Mouse (Mus musculus): ENCODE measurements around the gene A530032D15Rik. TPM values are rescaled to one million over a fixed set of nuclear protein-coding genes. Genes with fewer than 3 reads are reported as not detected.
"Not testable (repeated sequence)": the region's sequence is repeated elsewhere in the genome, so short reads cannot be mapped to it uniquely, and the experiment has no call there.

Gene A530032D15Rik
- total RNA-seq, 2 experiments from 2014 or later, result 0.90 TPM; not detected in 1

- DNase-seq (ENCODE audit: low spot score in 2 of 2); H3K4me3 ChIP-seq; H3K27ac ChIP-seq: not testable (repeated sequence)
Measured at GRCm38 (mm10) chr1:85086211-85086610, 23.4 kb downstream of the A530032D15Rik start.

- not testable (repeated sequence) for H3K27ac ChIP-seq; DNase-seq (ENCODE audit: low spot score in 2 of 2); H3K4me3 ChIP-seq
Measured at GRCm38 (mm10) chr1:85084803-85085202, 24.9 kb downstream of the A530032D15Rik start.

- H3K27ac ChIP-seq; DNase-seq (ENCODE audit: low spot score in 2 of 2); H3K4me3 ChIP-seq: not testable (repeated sequence)
Measured at GRCm38 (mm10) chr1:85073099-85073498, 36.6 kb downstream of the A530032D15Rik start.

GRCm38 (mm10) chr1:85071690-85072089 lies 38.0 kb downstream of the A530032D15Rik start:
- H3K4me3 ChIP-seq; H3K27ac ChIP-seq; DNase-seq (ENCODE audit: low spot score in 2 of 2): not testable (repeated sequence)

- DNase-seq (ENCODE audit: low spot score in 2 of 2); H3K27ac ChIP-seq; H3K4me3 ChIP-seq: not testable (repeated sequence)
Measured at GRCm38 (mm10) chr1:85035801-85036200, 73.9 kb downstream of the A530032D15Rik start.

- DNase-seq (ENCODE audit: low spot score in 2 of 2); H3K27ac ChIP-seq; H3K4me3 ChIP-seq: not testable (repeated sequence)
Measured at GRCm38 (mm10) chr1:85034394-85034793, 75.3 kb downstream of the A530032D15Rik start.

GRCm38 (mm10) chr1:85033616-85034015 lies 76.0 kb downstream of the A530032D15Rik start:
- not testable (repeated sequence) for H3K27ac ChIP-seq; H3K4me3 ChIP-seq; DNase-seq (ENCODE audit: low spot score in 2 of 2)

Other genes with a start within 250 kb of the A530032D15Rik start
- gene Slc16a14, start 174.7 kb downstream of the A530032D15Rik start, total RNA-seq (2021), result 10 to 100 TPM; 15.3 to 15.9 TPM
- not detected for gene Gm10553, start 9.7 kb downstream of the A530032D15Rik start, total RNA-seq (2021)
- not detected for gene C130026I21Rik, start 160.7 kb upstream of the A530032D15Rik start, total RNA-seq (2021)

All from layer of hippocampus, adult 2 months (tissue).